Mouse (Mus musculus): Measurements from ENCODE around the gene 4933434E20Rik. TPM values are rescaled to one million over a fixed set of nuclear protein-coding genes. Genes with fewer than 3 reads are reported as not detected.

4933434E20Rik gene
- polyA plus RNA-seq, 2 experiments, result 69.4 to 133 TPM

DNA sequence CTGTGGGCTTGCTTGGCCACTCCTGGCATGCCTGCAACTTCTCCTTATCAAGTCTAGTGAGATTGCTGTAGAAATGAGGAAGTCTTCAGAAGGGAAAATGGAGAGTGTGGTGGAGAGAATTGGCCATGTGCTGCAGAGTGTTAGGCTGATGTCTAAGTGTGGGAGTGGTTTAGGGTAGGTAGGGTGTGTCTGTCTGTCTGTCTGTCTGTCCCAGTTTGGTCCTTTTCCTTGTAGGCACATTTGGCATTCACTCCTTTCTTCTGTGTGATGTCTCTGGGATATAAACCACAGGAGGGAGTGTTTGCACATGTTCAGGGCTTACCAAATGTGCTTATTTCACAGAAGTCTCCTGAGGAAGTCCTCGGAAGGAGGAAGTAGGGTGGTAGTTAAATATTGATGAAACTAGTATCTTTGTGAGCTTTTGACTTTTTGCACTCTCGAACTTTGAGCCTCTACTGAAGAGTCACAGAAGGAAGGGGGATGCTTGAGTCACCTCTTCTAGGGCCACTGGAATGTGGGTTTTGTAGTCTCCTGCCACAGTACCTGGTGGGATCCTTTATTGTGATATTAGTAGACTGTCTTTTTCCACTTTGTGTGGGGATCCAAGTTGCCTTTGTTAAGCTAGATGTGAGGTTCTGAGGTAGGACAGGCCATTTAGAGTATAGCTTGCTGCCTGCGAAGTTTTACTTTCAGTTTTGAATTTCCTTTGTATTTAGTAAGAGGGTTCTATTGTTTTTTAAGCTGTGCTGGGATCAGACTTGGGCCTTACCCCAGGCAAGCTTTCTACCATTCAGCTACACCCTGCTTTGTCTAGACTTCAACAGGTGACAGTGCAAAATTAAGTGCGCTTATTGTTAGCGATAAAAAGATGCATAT lies 30.2 kb downstream of the 4933434E20Rik start:
- Histone ChIP-seq H3K9ac (ENCODE audit: low read depth, low read length, severe bottlenecking) (peak overlapping the region; percentile 21; the same call in 1 of the 2 replicates), H3K4me2 (replicated peaks; ENCODE audit: low read depth, low read length, severe bottlenecking) (peak overlapping the region; percentile 71), H3K36me3 (ENCODE audit: control insufficient read depth, insufficient read depth, low read length) (peaks cover 21% of the 10 kb centered on the region), H3K27me3 (ENCODE audit: control insufficient read depth, insufficient read depth, low read length) (no peaks in the 10 kb centered on the region), H3K4me3 (replicated peaks; ENCODE audit: low read length) (peak overlapping the region; percentile 79), H3K4me1 (ENCODE audit: control insufficient read depth, insufficient read depth, low read length) (peaks cover 39% of the 10 kb centered on the region), H3K9me3 (ENCODE audit: control insufficient read depth, low read length) (no peaks in the 10 kb centered on the region), H3K27ac (replicated peaks; ENCODE audit: low read depth, low read length) (no peak overlapping the region)
- no peak for DNase-seq (ENCODE audit: low spot score)
- no peak for TF ChIP-seq POLR2A (IDR thresholded peaks at IDR 0.05; ENCODE audit: borderline replicate concordance, extremely low read depth, insufficient read depth, insufficient read length)
- no peak for ATAC-seq (ENCODE audit: low FRiP score, low read depth)
- 83% methylated on average over 5 of the region's 5 CpGs for WGBS

DNA sequence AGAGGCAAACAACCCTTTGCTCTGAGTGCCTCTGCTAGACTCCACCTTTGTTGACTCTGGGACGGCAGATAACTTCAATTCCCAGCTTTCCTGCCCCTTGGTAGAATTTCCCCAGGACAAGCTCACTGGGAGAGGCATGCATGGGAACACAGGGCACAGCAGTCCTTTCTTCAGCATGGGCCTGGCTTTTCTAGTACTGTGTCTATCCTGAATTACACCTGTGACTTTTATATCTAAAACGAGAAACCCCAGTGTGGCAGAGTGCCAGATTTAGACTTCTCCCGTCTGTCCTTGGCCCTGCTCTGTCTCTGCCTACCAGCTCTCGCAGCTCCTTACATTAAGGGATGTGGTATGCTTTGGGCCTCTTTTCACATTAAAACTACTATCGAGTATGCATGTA lies 31.6 kb downstream of the 4933434E20Rik start:
- H3K27ac ChIP-seq (replicated peaks; ENCODE audit: low read depth, low read length), result no peak overlapping the region
- no peak overlapping the region for H3K9ac ChIP-seq (ENCODE audit: low read depth, low read length, severe bottlenecking)

DNA sequence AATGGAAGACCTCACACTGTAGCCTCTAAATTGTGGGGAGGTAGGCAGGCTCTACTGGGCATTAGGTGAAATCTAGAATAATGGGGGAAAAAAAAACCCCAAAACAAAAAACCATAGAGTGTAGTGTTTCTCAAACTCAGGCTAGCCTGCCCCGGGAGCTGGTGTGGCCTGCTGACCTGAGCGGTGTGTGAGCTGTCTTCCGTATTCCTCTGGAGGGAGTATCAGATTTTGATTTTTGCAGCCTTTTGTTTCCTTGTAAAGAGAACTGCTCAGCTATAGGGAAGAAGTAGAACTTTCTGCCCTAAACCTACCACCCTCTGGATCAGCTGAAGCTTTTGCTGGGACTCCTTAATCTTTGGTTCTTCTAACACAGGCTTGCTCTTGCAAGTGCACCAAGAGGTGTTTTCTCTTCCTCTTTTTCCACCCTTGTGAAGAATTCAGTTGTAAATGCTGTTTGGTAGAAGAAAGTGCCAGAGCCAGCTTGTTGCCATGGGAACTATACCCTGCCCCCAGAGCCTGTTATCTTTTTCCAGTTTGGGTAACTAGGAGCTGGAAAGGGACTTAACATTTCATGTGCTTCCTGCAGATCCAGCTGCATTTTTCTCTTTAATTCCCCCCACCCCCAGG lies 32.4 kb downstream of the 4933434E20Rik start:
- peak overlapping the region; percentile 68 for H3K27ac ChIP-seq (replicated peaks; ENCODE audit: low read depth, low read length)
- no peak for ATAC-seq (ENCODE audit: low FRiP score, low read depth)
- DNase-seq (ENCODE audit: low spot score), result no peak
- H3K36me3 ChIP-seq (ENCODE audit: control insufficient read depth, insufficient read depth, low read length), result peaks cover 42% of the 10 kb centered on the region
- H3K4me1 ChIP-seq (ENCODE audit: control insufficient read depth, insufficient read depth, low read length), result peaks cover 36% of the 10 kb centered on the region
- no peak overlapping the region for H3K4me3 ChIP-seq (replicated peaks; ENCODE audit: low read length)
- TF ChIP-seq POLR2A (IDR thresholded peaks at IDR 0.05; ENCODE audit: borderline replicate concordance, extremely low read depth, insufficient read depth, insufficient read length), result no peak
- H3K9ac ChIP-seq (ENCODE audit: low read depth, low read length, severe bottlenecking), result no peak overlapping the region
- no peaks in the 10 kb centered on the region for H3K9me3 ChIP-seq (ENCODE audit: control insufficient read depth, low read length)
- no peaks in the 10 kb centered on the region for H3K27me3 ChIP-seq (ENCODE audit: control insufficient read depth, insufficient read depth, low read length)
- no peak overlapping the region; the same call in 1 of the 2 replicates for H3K4me2 ChIP-seq (replicated peaks; ENCODE audit: low read depth, low read length, severe bottlenecking)
- WGBS, result 43% methylated on average over 3 of the region's 3 CpGs

More for the DNA sequence above, 31.6 kb downstream of the 4933434E20Rik start:
- peaks cover 39% of the 10 kb centered on the region for H3K4me1 ChIP-seq (ENCODE audit: control insufficient read depth, insufficient read depth, low read length)
- peaks cover 35% of the 10 kb centered on the region for H3K36me3 ChIP-seq (ENCODE audit: control insufficient read depth, insufficient read depth, low read length)
- no peak overlapping the region for H3K4me3 ChIP-seq (replicated peaks; ENCODE audit: low read length)
- 56% methylated on average over 5 of the region's 5 CpGs for WGBS
- H3K9me3 ChIP-seq (ENCODE audit: control insufficient read depth, low read length), result no peaks in the 10 kb centered on the region
- no peaks in the 10 kb centered on the region for H3K27me3 ChIP-seq (ENCODE audit: control insufficient read depth, insufficient read depth, low read length)
- no peak overlapping the region; the same call in 1 of the 2 replicates for H3K4me2 ChIP-seq (replicated peaks; ENCODE audit: low read depth, low read length, severe bottlenecking)
- no peak for TF ChIP-seq POLR2A (IDR thresholded peaks at IDR 0.05; ENCODE audit: borderline replicate concordance, extremely low read depth, insufficient read depth, insufficient read length)
- ATAC-seq (ENCODE audit: low FRiP score, low read depth) (no peak), DNase-seq (ENCODE audit: low spot score) (no peak)

DNA sequence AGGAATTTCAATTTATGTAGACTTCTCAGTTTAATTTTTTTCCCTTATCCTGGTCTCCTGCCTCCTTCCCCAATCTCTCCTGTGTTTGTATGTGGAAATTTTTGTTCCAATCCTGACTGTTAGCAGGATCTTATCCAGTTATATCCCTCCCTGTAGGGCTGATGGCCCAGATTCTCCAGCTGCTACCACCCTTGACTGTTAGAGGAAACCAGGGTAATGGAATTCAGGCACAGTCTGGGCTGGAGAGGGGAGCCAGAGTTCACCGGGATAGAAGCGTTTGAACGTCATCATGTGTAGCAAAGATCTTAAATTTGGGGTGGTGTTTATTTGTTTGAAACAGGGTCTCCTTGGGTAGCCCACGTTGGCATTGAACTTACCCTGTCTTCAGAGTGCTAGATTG lies 33.4 kb downstream of the 4933434E20Rik start:
- Histone ChIP-seq H3K4me1 (ENCODE audit: control insufficient read depth, insufficient read depth, low read length) (peaks cover 34% of the 10 kb centered on the region), H3K36me3 (ENCODE audit: control insufficient read depth, insufficient read depth, low read length) (peaks cover 52% of the 10 kb centered on the region), H3K4me2 (replicated peaks; ENCODE audit: low read depth, low read length, severe bottlenecking) (no peak overlapping the region), H3K9ac (ENCODE audit: low read depth, low read length, severe bottlenecking) (no peak overlapping the region), H3K4me3 (replicated peaks; ENCODE audit: low read length) (no peak overlapping the region), H3K9me3 (ENCODE audit: control insufficient read depth, low read length) (no peaks in the 10 kb centered on the region), H3K27ac (replicated peaks; ENCODE audit: low read depth, low read length) (no peak overlapping the region), H3K27me3 (ENCODE audit: control insufficient read depth, insufficient read depth, low read length) (no peaks in the 10 kb centered on the region)
- TF ChIP-seq POLR2A (IDR thresholded peaks at IDR 0.05; ENCODE audit: borderline replicate concordance, extremely low read depth, insufficient read depth, insufficient read length), result no peak
- WGBS, result 72% methylated on average over 4 of the region's 4 CpGs
- ATAC-seq (ENCODE audit: low FRiP score, low read depth), result no peak
- no peak for DNase-seq (ENCODE audit: low spot score)

DNA sequence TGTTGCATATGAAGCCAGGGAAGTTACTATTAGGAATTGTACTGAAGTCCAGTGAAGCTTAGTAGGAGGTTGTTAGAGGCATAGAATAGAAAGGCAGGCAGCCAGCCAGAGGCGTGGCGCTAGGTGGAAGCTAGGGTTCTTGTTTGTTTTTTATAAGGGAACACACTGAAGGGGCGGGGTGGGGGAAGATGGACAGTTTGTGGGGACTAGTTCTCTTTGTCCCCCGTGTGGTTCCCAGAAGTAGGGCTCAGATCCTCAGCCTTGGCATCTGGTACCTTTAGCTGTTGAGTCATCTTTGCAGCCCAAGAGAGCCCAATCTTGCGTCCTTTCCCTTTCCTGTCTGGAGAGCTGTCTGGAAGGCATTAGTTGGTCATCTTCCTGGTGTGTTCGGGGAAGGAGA lies 33.8 kb downstream of the 4933434E20Rik start:
- Histone ChIP-seq H3K4me3 (replicated peaks; ENCODE audit: low read length) (no peak overlapping the region), H3K36me3 (ENCODE audit: control insufficient read depth, insufficient read depth, low read length) (peaks cover 57% of the 10 kb centered on the region), H3K9me3 (ENCODE audit: control insufficient read depth, low read length) (no peaks in the 10 kb centered on the region), H3K4me1 (ENCODE audit: control insufficient read depth, insufficient read depth, low read length) (peaks cover 34% of the 10 kb centered on the region), H3K9ac (ENCODE audit: low read depth, low read length, severe bottlenecking) (no peak overlapping the region), H3K4me2 (replicated peaks; ENCODE audit: low read depth, low read length, severe bottlenecking) (no peak overlapping the region), H3K27ac (replicated peaks; ENCODE audit: low read depth, low read length) (no peak overlapping the region), H3K27me3 (ENCODE audit: control insufficient read depth, insufficient read depth, low read length) (no peaks in the 10 kb centered on the region)
- DNase-seq (ENCODE audit: low spot score), result no peak
- ATAC-seq (ENCODE audit: low FRiP score, low read depth), result no peak
- WGBS, result 91% methylated on average over 6 of the region's 6 CpGs
- TF ChIP-seq POLR2A (IDR thresholded peaks at IDR 0.05; ENCODE audit: borderline replicate concordance, extremely low read depth, insufficient read depth, insufficient read length), result no peak
